Mouse (Mus musculus): ENCODE results near the gene Caskin1.

DNA sequence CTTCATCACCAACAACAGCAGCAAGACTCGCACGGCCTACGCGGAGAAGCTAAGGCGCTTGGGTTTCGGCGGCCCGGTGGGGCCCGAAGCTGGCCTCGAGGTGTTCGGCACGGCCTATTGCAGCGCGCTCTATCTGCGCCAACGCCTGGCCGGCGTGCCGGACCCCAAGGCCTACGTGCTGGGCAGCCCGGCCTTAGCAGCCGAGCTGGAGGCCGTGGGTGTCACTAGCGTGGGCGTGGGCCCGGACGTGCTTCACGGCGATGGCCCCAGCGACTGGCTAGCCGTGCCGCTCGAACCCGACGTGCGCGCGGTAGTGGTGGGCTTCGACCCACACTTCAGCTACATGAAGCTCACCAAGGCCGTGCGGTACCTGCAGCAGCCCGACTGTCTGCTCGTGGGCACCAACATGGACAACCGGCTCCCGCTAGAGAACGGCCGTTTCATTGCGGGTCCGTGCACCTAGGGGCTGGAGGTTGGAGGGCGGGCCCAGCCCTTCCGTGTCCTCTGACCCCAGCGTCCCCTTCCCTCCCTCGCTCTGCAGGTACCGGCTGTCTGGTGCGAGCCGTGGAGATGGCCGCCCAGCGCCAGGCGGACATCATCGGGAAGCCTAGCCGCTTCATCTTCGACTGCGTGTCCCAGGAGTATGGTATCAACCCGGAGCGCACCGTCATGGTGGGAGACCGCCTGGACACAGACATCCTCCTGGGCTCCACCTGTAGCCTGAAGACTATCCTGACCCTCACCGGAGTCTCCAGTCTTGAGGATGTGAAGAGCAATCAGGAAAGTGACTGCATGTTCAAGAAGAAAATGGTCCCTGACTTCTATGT lies 17.5 kb upstream of the Caskin1 start:
- TF ChIP-seq POLR2A (IDR thresholded peaks at IDR 0.05; ENCODE audit: low read depth, low read length) (peak; percentile 27; the same call in 1 of the 2 replicates), CTCF (IDR thresholded peaks at IDR 0.05; ENCODE audit: borderline replicate concordance, insufficient read depth, low read length) (no peak)

Data from embryonic fibroblast, embryonic 13.5 days (primary cell).